Mouse (Mus musculus) G1E (cell line): ENCODE measurements around the gene Wdr38.

ENCODE experiments used
- CTCF ChIP-seq: IDR thresholded peaks from 2 replicates; pipeline ENCODE4 v1.5.1; 2012; ENCODE audit warnings: low read depth, low read length, inconsistent platforms, mixed read lengths
- POLR2AphosphoS5 ChIP-seq: IDR thresholded peaks from 2 replicates; pipeline ENCODE4 v1.6.1; 2012; ENCODE audit warnings: low read depth, low read length, inconsistent platforms; ENCODE audit not compliant: insufficient replicate concordance
- TAL1 ChIP-seq: conservative IDR thresholded peaks from 2 replicates; pipeline ENCODE4 v1.6.1; 2012; ENCODE audit warnings: low read depth, low read length, inconsistent platforms, mixed read lengths

DNA sequence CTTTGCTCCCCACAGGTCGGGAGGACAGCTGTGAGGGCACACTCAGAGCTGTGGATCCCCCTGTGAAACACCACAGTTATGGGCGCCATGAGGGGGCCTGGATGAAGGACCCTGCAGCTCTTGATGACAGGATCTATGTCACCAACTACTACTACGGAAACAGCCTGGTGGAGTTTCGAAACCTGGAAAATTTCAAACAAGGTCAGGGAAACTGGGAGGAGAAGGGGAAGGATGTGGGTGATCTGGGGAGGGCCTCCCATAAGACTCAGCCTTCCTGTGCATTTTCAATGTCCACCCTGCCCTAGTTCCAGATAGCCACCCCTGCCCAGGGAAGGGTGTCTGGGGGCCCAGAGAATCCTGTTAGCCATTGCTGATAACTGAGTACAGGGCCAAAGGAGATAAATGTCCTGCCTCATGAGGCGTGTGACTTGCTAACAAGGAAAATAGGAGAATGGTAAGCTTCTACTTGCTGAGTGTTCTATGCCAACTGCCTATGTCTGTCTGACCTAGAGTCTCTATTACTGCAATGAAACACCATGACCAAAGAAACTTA, 39.5 kb upstream of the Wdr38 start:
- TF ChIP-seq CTCF (no peak), POLR2AphosphoS5 (no peak), TAL1 (no peak)
